Comparison of ENCODE assay signal across 20 mouse cellular contexts in the genomic region with DNA sequence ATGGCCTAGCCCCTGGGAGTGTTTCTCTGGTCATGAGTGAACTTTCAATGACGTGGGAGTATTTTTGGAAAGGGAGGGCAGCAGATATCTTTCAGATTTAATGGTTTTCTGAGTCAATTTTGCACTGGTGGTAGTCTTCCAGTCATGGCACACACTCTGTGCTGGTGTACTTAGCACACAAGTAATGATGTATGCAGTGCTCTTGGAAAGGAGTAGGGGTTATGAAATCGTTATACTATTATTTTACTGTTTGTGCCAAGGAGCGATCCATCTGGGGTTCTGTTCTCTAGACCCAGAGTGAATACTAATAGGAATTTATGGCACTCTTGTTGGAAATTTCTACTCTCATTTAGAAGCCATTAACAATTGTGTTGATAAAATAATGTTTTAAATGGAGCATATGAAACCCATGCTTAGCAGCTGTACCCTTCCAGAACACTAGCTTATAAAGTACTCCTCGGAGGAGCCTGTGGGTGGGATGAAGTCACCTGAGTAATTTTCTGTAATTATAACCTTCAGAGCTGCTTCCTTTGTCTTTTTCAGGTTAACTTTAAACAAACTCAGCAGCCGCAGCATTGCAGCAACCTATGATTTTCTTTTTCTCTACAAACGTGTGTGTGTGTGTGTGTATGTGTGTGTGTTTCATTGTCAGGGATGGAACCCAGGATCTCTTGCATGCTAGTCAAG. TPM values are rescaled to one million over a fixed set of nuclear protein-coding genes. Genes with fewer than 3 reads are reported as not detected.
DNase-seq lines count a peak whose midpoint lies in the region; ATAC-seq and TF ChIP-seq lines count a peak whose summit lies in the region.
"Had no signal": no experiment of that assay in that cellular context is flagged by ENCODE, and none has a peak within 500 bp of the region (broad histone marks: within the 10 kb centered on the region; RNA-seq: fewer than 3 reads in every experiment).

No protein-coding gene starts in this region.

- TF ChIP-seq EP300 in lung, postnatal 0 days (IDR thresholded peaks at IDR 0.05), result no peak

- H3K9ac ChIP-seq in lung, postnatal 0 days (replicated peaks; ENCODE audit: low read depth), result no peak overlapping the region
- H3K9ac ChIP-seq: embryonic facial prominence, embryonic 13.5 days; kidney, embryonic 15.5 days; lung, embryonic 15.5 days; midbrain, embryonic 12.5 days had no signal

- no peak overlapping the region for H3K4me2 ChIP-seq in lung, postnatal 0 days (replicated peaks; ENCODE audit: low read depth, low read length)
- H3K4me2 ChIP-seq: embryonic facial prominence, embryonic 13.5 days; kidney, embryonic 15.5 days; lung, embryonic 15.5 days; midbrain, embryonic 12.5 days had no signal

- TF ChIP-seq CTCF in lung, postnatal 0 days (IDR thresholded peaks at IDR 0.05), result no peak
- no peak for TF ChIP-seq CTCF in lung, adult 2 months (IDR thresholded peaks at IDR 0.05; ENCODE audit: insufficient read depth, low read length)
- TF ChIP-seq CTCF in embryonic fibroblast, embryonic 13.5 days (IDR thresholded peaks at IDR 0.05; ENCODE audit: borderline replicate concordance, insufficient read depth, low read length), result no peak
- TF ChIP-seq CTCF in olfactory bulb, adult 2 months (IDR thresholded peaks at IDR 0.05; ENCODE audit: insufficient read depth, low read depth, low read length), result no peak

- no peaks in the 10 kb centered on the region for H3K36me3 ChIP-seq in lung, postnatal 0 days (ENCODE audit: insufficient read depth, low read length)
- H3K36me3 ChIP-seq: embryonic facial prominence, embryonic 13.5 days; kidney, embryonic 15.5 days; lung, embryonic 15.5 days; midbrain, embryonic 12.5 days had no signal

- intact Hi-C loops in heart, postnatal 25 days (cut with DNase I), result no loop called here

- DNase-seq in heart, postnatal 25 days (ENCODE audit: low spot score), result peak; percentile 10
- no peak for DNase-seq in heart, adult 11 months
- DNase-seq in lung, postnatal 0 days (ENCODE audit: low spot score), result peak; percentile 34
- DNase-seq in lung, adult 2 months, result no peak
- no peak for DNase-seq in embryo, embryonic 10.5 days (ENCODE audit: low spot score)
- DNase-seq: adrenal gland, postnatal 10 days; cerebellum, adult 9-11 months; gastrocnemius, postnatal 10 days; retina, postnatal 1 day; thymus, postnatal 36 days had no signal

- H3K4me3 ChIP-seq in lung, postnatal 0 days (ENCODE audit: low read depth, low read length), result no peak overlapping the region
- no peak overlapping the region for H3K4me3 ChIP-seq in lung, adult 2 months (replicated peaks; ENCODE audit: extremely low read depth, low read depth, low read length)
- no peak overlapping the region for H3K4me3 ChIP-seq in embryonic fibroblast, embryonic 13.5 days (ENCODE audit: insufficient read depth, low read length)
- no peak overlapping the region for H3K4me3 ChIP-seq in olfactory bulb, adult 2 months (ENCODE audit: insufficient read depth, low read depth, low read length)
- H3K4me3 ChIP-seq: embryonic facial prominence, embryonic 13.5 days; kidney, embryonic 15.5 days; lung, embryonic 15.5 days; midbrain, embryonic 12.5 days had no signal

- peaks cover 6% of the 10 kb centered on the region; the same call in 1 of the 2 replicates for H3K4me1 ChIP-seq in lung, postnatal 0 days (ENCODE audit: insufficient read depth, low read depth, low read length)
- H3K4me1 ChIP-seq in lung, adult 2 months (ENCODE audit: control insufficient read depth, insufficient read depth, low read length), result peaks cover 7% of the 10 kb centered on the region
- H3K4me1 ChIP-seq in embryonic fibroblast, embryonic 13.5 days (ENCODE audit: control insufficient read depth, insufficient read depth, low read length), result peaks cover 16% of the 10 kb centered on the region
- H3K4me1 ChIP-seq in olfactory bulb, adult 2 months (ENCODE audit: control insufficient read depth, insufficient read depth, low read length), result peaks cover 15% of the 10 kb centered on the region
- H3K4me1 ChIP-seq: embryonic facial prominence, embryonic 13.5 days; midbrain, embryonic 12.5 days had no signal

- no peak for TF ChIP-seq POLR2A in lung, adult 2 months (IDR thresholded peaks at IDR 0.05; ENCODE audit: borderline replicate concordance, extremely low read depth, low read depth, low read length)
- no peak for TF ChIP-seq POLR2A in embryonic fibroblast, embryonic 13.5 days (IDR thresholded peaks at IDR 0.05; ENCODE audit: low read depth, low read length)
- no peak for TF ChIP-seq POLR2A in olfactory bulb, adult 2 months (IDR thresholded peaks at IDR 0.05; ENCODE audit: insufficient read depth, low read depth, low read length)

- no peak overlapping the region for H3K27ac ChIP-seq in lung, postnatal 0 days (ENCODE audit: low read length)
- peak overlapping the region; percentile 78 for H3K27ac ChIP-seq in embryonic fibroblast, embryonic 13.5 days (ENCODE audit: insufficient read depth, low read length)
- peak overlapping the region; percentile 49; the same call in 1 of the 2 replicates for H3K27ac ChIP-seq in olfactory bulb, adult 2 months (ENCODE audit: insufficient read depth, low read depth, low read length)
- H3K27ac ChIP-seq: embryonic facial prominence, embryonic 13.5 days; kidney, embryonic 15.5 days; lung, embryonic 15.5 days; midbrain, embryonic 12.5 days had no signal

- no peak for ATAC-seq in lung, postnatal 0 days
- ATAC-seq: activated CD4-positive, CD25-positive, alpha-beta regulatory T cell, adult 4 months; hindbrain, embryonic 16.5 days; intestine, embryonic 16.5 days had no signal

- H3K9me3 ChIP-seq in lung, postnatal 0 days (ENCODE audit: low read length), result no peaks in the 10 kb centered on the region
- H3K9me3 ChIP-seq: embryonic facial prominence, embryonic 13.5 days; kidney, embryonic 15.5 days; lung, embryonic 15.5 days; midbrain, embryonic 12.5 days had no signal

- H3K27me3 ChIP-seq in lung, postnatal 0 days (replicated peaks; ENCODE audit: insufficient read depth, low read length), result no peaks in the 10 kb centered on the region
- H3K27me3 ChIP-seq: embryonic facial prominence, embryonic 13.5 days; kidney, embryonic 15.5 days; lung, embryonic 15.5 days; midbrain, embryonic 12.5 days had no signal

- 66% methylated on average over 6 of the region's 6 CpGs for WGBS in lung, postnatal 0 days
- 72% methylated on average over 6 of the region's 6 CpGs for WGBS in lung, adult 2 months
- 41% methylated on average over 6 of the region's 6 CpGs for WGBS in olfactory bulb, adult 2 months

RNA-seq across cellular contexts. Expression of gene Borcs5, which starts 30.0 kb away (rescaled TPM):
- 10 to 100 TPM in 1 of 2 experiments, 1 to 10 TPM in 1; 9.1 to 10.3 TPM for total RNA-seq in heart, postnatal 25 days (2021)
- 14.6 and 18.4 TPM in 2 replicates for polyA plus RNA-seq in lung, postnatal 0 days (2015; fragmentation: Nextera tagmentation; extraction: Ambion mirVana)
- 11.1 and 11.5 TPM in 2 replicates for polyA plus RNA-seq in lung, adult 2 months (2012; rRNA removed)
- polyA plus RNA-seq in embryonic fibroblast, embryonic 13.5 days (2011; ENCODE audit: insufficient read length, low read depth, missing spikeins), result 6.1 and 7.1 TPM in 2 replicates
- not detected in 2 replicates for polyA plus RNA-seq in olfactory bulb, adult 2 months (2012; ENCODE audit: insufficient read depth, insufficient read length, low replicate concordance, missing spikeins)

RNA-seq across cellular contexts. Expression of gene Mansc1, which starts 37.0 kb away (rescaled TPM):
- 1 to 10 TPM; 5.5 TPM for total RNA-seq in heart, postnatal 25 days (2021)
- polyA plus RNA-seq in lung, postnatal 0 days (2015; fragmentation: Nextera tagmentation; extraction: Ambion mirVana), result 9.9 and 10.1 TPM in 2 replicates
- 9.5 and 11.8 TPM in 2 replicates for polyA plus RNA-seq in lung, adult 2 months (2012; rRNA removed)
- polyA plus RNA-seq in embryonic fibroblast, embryonic 13.5 days (2011; ENCODE audit: insufficient read length, low read depth, missing spikeins), result 2.8 and 3.2 TPM in 2 replicates
- polyA plus RNA-seq in olfactory bulb, adult 2 months (2012; ENCODE audit: insufficient read depth, insufficient read length, low replicate concordance, missing spikeins), result not detected in 2 replicates
- total RNA-seq: neutrophil, adult 5-6 weeks had no signal

Comparison
In these comparisons a context has a peak if more than half of its experiments do, and no peak if none do; other contexts are left out.
1. DNase-seq: peak in heart, postnatal 25 days (single experiment) and lung, postnatal 0 days (single experiment); none in heart, adult 11 months (single experiment), lung, adult 2 months (single experiment) and embryo, embryonic 10.5 days (single experiment).